ENCODE assay signal across 8 mouse cellular contexts in genomic region chr14:12529961-12530542, GRCm38 (mm10).
DNase-seq lines count a peak whose midpoint lies in the region; ATAC-seq and TF ChIP-seq lines count a peak whose summit lies in the region.

No protein-coding gene starts in this region.

- peaks cover 6% of the 10 kb centered on the region; the same call in 1 of the 2 replicates for H3K4me1 ChIP-seq in forebrain, embryonic 14.5 days (ENCODE audit: control insufficient read depth, insufficient read depth, low read length)
- no peaks in the 10 kb centered on the region for H3K4me1 ChIP-seq in intestine, embryonic 15.5 days (replicated peaks)
- H3K4me1 ChIP-seq in midbrain, embryonic 13.5 days (replicated peaks): 0 out of 2 replicates have a peak, but pooled peaks cover 3% of the 10 kb centered on the region

- H3K27ac ChIP-seq in forebrain, embryonic 14.5 days (ENCODE audit: low read depth, low read length): peak overlapping the region; percentile 29; the same call in 1 of the 2 replicates
- H3K27ac ChIP-seq in intestine, embryonic 15.5 days: no peak overlapping the region
- H3K27ac ChIP-seq in left cerebral cortex, adult 2 months: no peak overlapping the region
- no peak overlapping the region for H3K27ac ChIP-seq in midbrain, embryonic 13.5 days

- TF ChIP-seq CTCF in left cerebral cortex, adult 2 months (IDR thresholded peaks at IDR 0.05): peak; percentile 71

- H3K36me3 ChIP-seq in forebrain, embryonic 14.5 days (ENCODE audit: control insufficient read depth, insufficient read depth, low read length): peaks cover 6% of the 10 kb centered on the region; the same call in 1 of the 2 replicates
- no peaks in the 10 kb centered on the region for H3K36me3 ChIP-seq in intestine, embryonic 15.5 days
- H3K36me3 ChIP-seq in midbrain, embryonic 13.5 days: peaks cover 10% of the 10 kb centered on the region; the same call in 1 of the 2 replicates

- H3K9ac ChIP-seq in forebrain, embryonic 14.5 days (ENCODE audit: low read length): no peak overlapping the region
- no peak overlapping the region for H3K9ac ChIP-seq in intestine, embryonic 15.5 days
- H3K9ac ChIP-seq in midbrain, embryonic 13.5 days (replicated peaks): no peak overlapping the region

- no peaks in the 10 kb centered on the region for H3K27me3 ChIP-seq in forebrain, embryonic 14.5 days (replicated peaks; ENCODE audit: control insufficient read depth, insufficient read depth, low read length)
- no peaks in the 10 kb centered on the region for H3K27me3 ChIP-seq in intestine, embryonic 15.5 days (replicated peaks)
- peaks cover 24% of the 10 kb centered on the region for H3K27me3 ChIP-seq in midbrain, embryonic 13.5 days

- DNase-seq in gastrocnemius, postnatal 14 days: peak; percentile 28
- DNase-seq in gastrocnemius, postnatal 36 days: no peak
- peak; percentile 29 for DNase-seq in cerebellum, adult 11 months
- peak; percentile 92 for DNase-seq in forebrain, embryonic 14.5 days (ENCODE audit: low spot score)
- DNase-seq in left cerebral cortex, adult 2 months (ENCODE audit: extremely low spot score in 1 of 2, low spot score in 2 of 2): peak; percentile 23 to 45
- DNase-seq in testis, postnatal 10 days (ENCODE audit: low spot score): peak; percentile 68

- H3K9me3 ChIP-seq in forebrain, embryonic 14.5 days (replicated peaks; ENCODE audit: control insufficient read depth, low read length): no peaks in the 10 kb centered on the region
- no peaks in the 10 kb centered on the region for H3K9me3 ChIP-seq in intestine, embryonic 15.5 days
- no peaks in the 10 kb centered on the region for H3K9me3 ChIP-seq in midbrain, embryonic 13.5 days

- intact Hi-C loops in gastrocnemius, postnatal 14 days (cut with DNase I; ENCODE audit: low total_unique reads): loop anchor here (5.0 kb wide), 1 partner anchor 378 kb away; no protein-coding TSS in a partner anchor
- intact Hi-C loops in gastrocnemius, postnatal 36 days (cut with DNase I): loop anchor here (5.0 kb wide), 1 partner anchor 373 kb away; no protein-coding TSS in a partner anchor
- intact Hi-C loops in left cerebral cortex, adult 2 months (cut with DNase I): loop anchor here (2.0 kb wide), 2 partner anchors 133 to 377 kb away; no protein-coding TSS in a partner anchor

- peak; percentile 78 for ATAC-seq in forebrain, embryonic 14.5 days
- peak; percentile 62; the same call in 1 of the 2 replicates for ATAC-seq in intestine, embryonic 15.5 days
- peak; percentile 61 for ATAC-seq in midbrain, embryonic 13.5 days

- WGBS in forebrain, embryonic 14.5 days: 5% methylated on average over 11 of the region's 11 CpGs
- 11% methylated on average over 11 of the region's 11 CpGs for WGBS in intestine, embryonic 15.5 days
- WGBS in midbrain, embryonic 13.5 days: 11% methylated on average over 11 of the region's 11 CpGs

- H3K4me2 ChIP-seq in forebrain, embryonic 14.5 days (ENCODE audit: low read length): peak overlapping the region; percentile 45
- peak overlapping the region; percentile 39; the same call in 1 of the 2 replicates for H3K4me2 ChIP-seq in intestine, embryonic 15.5 days (replicated peaks)
- H3K4me2 ChIP-seq in midbrain, embryonic 13.5 days (replicated peaks): peak overlapping the region; percentile 34; the same call in 1 of the 2 replicates

- H3K4me3 ChIP-seq in forebrain, embryonic 14.5 days (ENCODE audit: low read depth, low read length): no peak overlapping the region
- no peak overlapping the region for H3K4me3 ChIP-seq in intestine, embryonic 15.5 days (replicated peaks)
- no peak overlapping the region for H3K4me3 ChIP-seq in left cerebral cortex, adult 2 months
- no peak overlapping the region for H3K4me3 ChIP-seq in midbrain, embryonic 13.5 days (replicated peaks)

Comparison
In these comparisons a context has a peak if more than half of its experiments do, and no peak if none do; other contexts are left out.
1. DNase-seq: peak in gastrocnemius, postnatal 14 days (single experiment), cerebellum, adult 11 months (single experiment), forebrain, embryonic 14.5 days (single experiment), left cerebral cortex, adult 2 months (2 of 2) and testis, postnatal 10 days (single experiment); none in gastrocnemius, postnatal 36 days (0 of 2).
2. Peak in every context shown above with its lines, with median percentiles within 50 percentile points of each other: ATAC-seq and H3K4me2 ChIP-seq.